Mouse (Mus musculus) mouse embryonic stem cell (cell line): ENCODE measurements around the gene Lingo3.

ENCODE experiments used
- in situ Hi-C, 2 experiments: fragments of 300-500 bp; cut with MboI; formaldehyde crosslinking; loops; 1 replicate in 1 of 2; 3 replicates in 1 of 2; pipeline ENCODE4 v1.14.3; 2019 to 2020; ENCODE audit warnings: low sequenced_read_pairs in 2 of 2, low pct_unique_long_range_greater_than_20kb in 1 of 2, mixed read lengths in 1 of 2; ENCODE audit not compliant: unreplicated experiment in 1 of 2

Lingo3 gene

GRCm38 (mm10) chr10:80808099-80808984 lies 35.5 kb downstream of the Lingo3 start:
- in situ Hi-C loops = loop anchor here in 1 of 2 experiments (5.0 kb wide), 1 partner anchor 61 kb away; no protein-coding TSS in a partner anchor

GRCm38 (mm10) chr10:80807057-80807627 lies 36.7 kb downstream of the Lingo3 start:
- in situ Hi-C loops = loop anchor here in 1 of 2 experiments (5.0 kb wide), 1 partner anchor 60 kb away; no protein-coding TSS in a partner anchor

GRCm38 (mm10) chr10:80806341-80807056 lies 37.3 kb downstream of the Lingo3 start:
- in situ Hi-C loops = loop anchor here in 1 of 2 experiments (5.0 kb wide), 1 partner anchor 59 kb away; no protein-coding TSS in a partner anchor

- in situ Hi-C loops = loop anchor here in 1 of 2 experiments (5.0 kb wide), 1 partner anchor 59 kb away; no protein-coding TSS in a partner anchor
These were observed 37.9 kb downstream of the Lingo3 start for GRCm38 (mm10) chr10:80805925-80806324.

GRCm38 (mm10) chr10:80805322-80805721 lies 38.5 kb downstream of the Lingo3 start:
- in situ Hi-C loops = loop anchor here in 1 of 2 experiments (5.0 kb wide), 1 partner anchor 58 kb away; no protein-coding TSS in a partner anchor

- in situ Hi-C loops = loop anchor here in 1 of 2 experiments (5.0 kb wide), 1 partner anchor 58 kb away; no protein-coding TSS in a partner anchor
These were observed 38.9 kb downstream of the Lingo3 start, which contains the start of gene Amh for GRCm38 (mm10) chr10:80804916-80805315. Gene Amh (plus strand): TSS chr10:80805243.

- in situ Hi-C loops = no loop called here
These were observed 39.5 kb downstream of the Lingo3 start for GRCm38 (mm10) chr10:80804340-80804739.

- in situ Hi-C loops = no loop called here
These were observed 40.8 kb downstream of the Lingo3 start for GRCm38 (mm10) chr10:80802996-80803395.

GRCm38 (mm10) chr10:80802204-80802912 lies 41.5 kb downstream of the Lingo3 start:
- in situ Hi-C loops = no loop called here

GRCm38 (mm10) chr10:80799070-80799566 lies 44.7 kb downstream of the Lingo3 start:
- in situ Hi-C loops = no loop called here

GRCm38 (mm10) chr10:80798150-80799006 lies 45.5 kb downstream of the Lingo3 start, which contains the start of the genes Sf3a2 and Plekhj1:
Gene Sf3a2 (plus strand): TSS chr10:80798198.
Gene Plekhj1 (minus strand): TSS chr10:80798626.
- in situ Hi-C loops = no loop called here

GRCm38 (mm10) chr10:80797186-80798149 lies 46.4 kb downstream of the Lingo3 start:
- in situ Hi-C loops = no loop called here

- in situ Hi-C loops = no loop called here
These were observed 47.5 kb downstream of the Lingo3 start for GRCm38 (mm10) chr10:80796307-80796848.

GRCm38 (mm10) chr10:80794750-80795149 lies 49.1 kb downstream of the Lingo3 start:
- in situ Hi-C loops = no loop called here

- in situ Hi-C loops = no loop called here
These were observed 50.0 kb downstream of the Lingo3 start for GRCm38 (mm10) chr10:80793803-80794202.
